Mouse (Mus musculus) c-Kit-positive CD71-positive TER-119-negative erythroid progenitor cells, embryonic 14.5 days (primary cell): ENCODE results near the gene Pebp1.
A peak's percentile ranks its signal among the peaks of the same experiment; 100 is the strongest.
"Not testable (repeated sequence)": the region's sequence is repeated elsewhere in the genome, so short reads cannot be mapped to it uniquely, and the experiment has no call there.

ENCODE experiments used
- DNase-seq: peaks from one replicate; pipeline ENCODE4 v3.0.0-alpha.2; 2013; ENCODE audit warnings: low read depth

Gene Pebp1

GRCm38 (mm10) chr5:117286831-117287822, at the start of gene Pebp1:
Gene Pebp1 (minus strand): TSS chr5:117287625.
- DNase-seq = peak; percentile 94

DNA sequence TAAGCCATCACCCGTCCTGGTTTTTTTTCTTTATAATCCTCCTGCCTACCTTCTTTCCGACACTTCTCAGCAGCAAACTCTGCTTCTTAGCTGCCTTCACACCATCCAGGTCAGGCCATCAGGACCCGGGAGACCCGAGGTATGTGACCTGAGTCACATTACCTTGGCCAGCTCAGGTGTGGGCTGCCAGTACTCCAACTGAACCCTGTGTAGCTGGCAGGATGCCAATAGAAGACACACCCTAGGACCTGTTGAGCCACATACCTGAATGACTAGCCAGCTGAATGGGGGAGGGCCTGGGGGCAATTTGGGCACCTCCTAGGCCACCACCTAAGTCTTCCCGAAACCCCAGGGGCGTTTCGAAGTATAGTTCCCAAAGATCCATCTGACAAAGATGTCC, 43.0 kb upstream of the Pebp1 start:
- DNase-seq = no peak

GRCm38 (mm10) chr5:117326408-117326807, 39.0 kb upstream of the Pebp1 start:
- DNase-seq = no peak

DNA sequence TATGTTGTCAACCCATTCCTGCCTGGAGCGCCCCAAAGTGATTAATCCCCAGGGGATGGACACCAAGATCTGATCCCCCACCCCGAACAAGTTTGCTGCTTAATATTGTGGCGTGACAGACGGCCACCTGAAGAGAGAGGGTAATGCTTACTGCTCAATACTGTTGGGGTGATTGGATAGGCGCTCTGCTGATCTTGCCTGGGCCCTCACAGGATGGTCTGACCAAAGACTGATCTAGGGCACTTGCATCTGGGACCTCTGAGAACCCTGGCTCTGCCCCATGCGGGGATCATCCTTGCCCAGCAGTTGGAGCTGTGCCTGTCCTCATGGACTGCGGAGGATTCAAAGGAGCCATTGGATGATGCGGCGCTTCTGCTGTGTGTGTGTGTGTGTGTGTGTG, 36.3 kb upstream of the Pebp1 start:
- DNase-seq = no peak

DNA sequence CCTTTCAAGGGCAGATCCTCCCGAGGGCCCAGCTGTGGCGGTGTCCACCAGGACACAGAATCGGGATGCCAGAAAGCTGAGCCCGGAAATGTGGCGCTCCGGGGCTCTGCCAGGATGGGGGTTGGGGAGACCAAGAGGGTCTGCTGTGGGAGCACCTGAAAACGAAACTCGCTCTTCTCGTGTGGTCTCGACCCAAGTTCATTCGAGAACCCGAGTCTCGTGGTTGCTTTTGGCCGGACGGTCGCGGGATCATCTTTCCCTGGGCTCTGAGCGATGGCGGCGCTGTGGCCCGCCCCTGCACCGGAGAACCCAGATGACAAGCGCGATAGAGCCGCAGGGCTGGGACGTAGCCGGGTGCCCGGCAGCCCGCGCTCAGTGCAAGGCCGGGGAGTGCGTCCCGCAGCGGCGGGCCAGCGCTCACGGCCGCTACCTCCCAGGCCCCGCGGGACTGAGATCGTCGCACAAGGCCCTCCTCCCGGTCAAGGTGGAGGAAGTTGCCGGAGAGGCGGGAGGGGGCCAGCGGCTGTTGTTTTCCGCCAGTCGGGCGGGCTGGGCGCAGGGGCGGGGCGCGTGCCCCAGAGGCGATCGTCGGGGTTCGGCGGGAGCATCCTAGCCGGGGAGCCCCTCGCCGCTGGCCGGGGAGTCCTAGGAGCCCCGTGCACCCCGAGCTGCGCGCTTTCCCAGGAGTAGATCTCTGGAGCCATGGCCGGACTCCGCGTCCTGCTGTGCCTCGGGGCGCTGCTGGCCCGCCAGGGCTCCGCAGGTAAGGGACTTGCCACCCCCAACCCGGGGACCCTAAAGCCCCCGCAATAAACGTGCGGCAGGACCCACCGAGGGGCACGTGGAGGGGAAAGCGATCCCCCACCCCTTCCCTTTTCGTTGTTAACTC, 31.6 kb upstream of the Pebp1 start, which contains the start of gene Vsig10:
Gene Vsig10, plus strand, starts transcription at position 343 of the 889 bp plus-strand sequence.
- DNase-seq = no peak

DNA sequence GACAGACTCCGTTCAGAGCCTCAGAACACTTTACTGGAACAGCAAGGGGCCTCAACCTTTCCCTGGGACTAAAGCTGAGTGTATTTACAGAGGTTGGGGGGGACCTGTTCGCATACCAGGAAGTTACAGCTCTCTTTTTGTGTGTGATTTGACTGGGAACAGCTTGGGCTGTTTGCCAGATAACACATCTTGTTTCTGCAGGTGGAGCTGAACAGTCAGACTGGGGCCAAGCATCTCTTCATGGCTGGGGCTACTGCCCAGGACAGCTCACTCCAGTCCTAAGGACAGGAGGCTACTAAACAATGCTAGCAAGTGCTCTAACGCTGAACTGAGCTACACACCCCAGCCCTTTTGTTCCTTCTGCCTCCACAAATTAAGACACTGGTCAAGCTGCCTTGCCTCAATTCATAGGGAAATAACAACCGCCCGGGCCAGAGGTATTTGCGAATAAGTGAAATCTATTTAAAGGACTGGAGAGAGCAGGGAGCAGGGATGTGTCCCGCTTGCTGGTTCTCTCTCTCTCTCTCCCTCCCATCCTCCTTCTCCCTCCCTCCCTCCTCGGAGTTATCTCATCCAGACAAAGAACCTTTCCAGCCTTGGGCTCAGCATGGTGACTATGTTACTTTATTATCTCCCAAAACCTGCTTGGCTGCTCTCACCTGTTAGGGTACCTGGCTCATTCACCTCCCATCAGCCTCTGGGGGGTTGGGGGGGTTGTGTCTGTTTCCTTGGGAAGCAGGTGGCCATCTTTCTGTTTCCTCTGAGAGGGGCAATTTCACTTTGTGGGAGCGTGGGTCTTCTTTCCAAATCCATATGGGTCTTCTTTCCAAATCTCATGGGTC, 27.4 kb upstream of the Pebp1 start:
- DNase-seq = no peak

GRCm38 (mm10) chr5:117313909-117314308, 26.5 kb upstream of the Pebp1 start:
- no peak for DNase-seq

DNA sequence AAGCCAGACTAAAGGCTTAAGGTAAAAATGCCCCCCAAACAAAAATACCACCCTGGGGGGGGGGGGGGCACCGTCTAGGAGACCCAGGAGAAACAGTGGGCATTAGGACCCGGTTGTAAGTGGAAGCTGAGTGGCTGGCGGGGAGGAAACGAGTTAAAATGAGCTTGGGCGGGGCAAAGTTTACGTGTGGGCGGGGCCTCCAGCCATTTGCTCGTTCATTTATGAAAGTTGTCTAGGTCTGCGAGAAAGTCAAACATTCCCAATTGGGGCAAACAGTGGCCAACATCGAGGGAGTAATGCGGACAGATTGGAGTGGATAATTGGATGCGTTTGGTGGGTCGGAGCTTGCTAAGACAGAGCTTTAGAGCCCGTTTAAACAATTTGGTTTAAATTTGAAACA, 26.0 kb upstream of the Pebp1 start:
- peak; percentile 50 for DNase-seq

GRCm38 (mm10) chr5:117307699-117308098, 20.3 kb upstream of the Pebp1 start:
- peak; percentile 49 for DNase-seq

GRCm38 (mm10) chr5:117306826-117307225, 19.4 kb upstream of the Pebp1 start:
- no peak for DNase-seq

GRCm38 (mm10) chr5:117305754-117306153, 18.3 kb upstream of the Pebp1 start:
- no peak for DNase-seq

GRCm38 (mm10) chr5:117304947-117305346, 17.5 kb upstream of the Pebp1 start:
- peak; percentile 65 for DNase-seq

DNA sequence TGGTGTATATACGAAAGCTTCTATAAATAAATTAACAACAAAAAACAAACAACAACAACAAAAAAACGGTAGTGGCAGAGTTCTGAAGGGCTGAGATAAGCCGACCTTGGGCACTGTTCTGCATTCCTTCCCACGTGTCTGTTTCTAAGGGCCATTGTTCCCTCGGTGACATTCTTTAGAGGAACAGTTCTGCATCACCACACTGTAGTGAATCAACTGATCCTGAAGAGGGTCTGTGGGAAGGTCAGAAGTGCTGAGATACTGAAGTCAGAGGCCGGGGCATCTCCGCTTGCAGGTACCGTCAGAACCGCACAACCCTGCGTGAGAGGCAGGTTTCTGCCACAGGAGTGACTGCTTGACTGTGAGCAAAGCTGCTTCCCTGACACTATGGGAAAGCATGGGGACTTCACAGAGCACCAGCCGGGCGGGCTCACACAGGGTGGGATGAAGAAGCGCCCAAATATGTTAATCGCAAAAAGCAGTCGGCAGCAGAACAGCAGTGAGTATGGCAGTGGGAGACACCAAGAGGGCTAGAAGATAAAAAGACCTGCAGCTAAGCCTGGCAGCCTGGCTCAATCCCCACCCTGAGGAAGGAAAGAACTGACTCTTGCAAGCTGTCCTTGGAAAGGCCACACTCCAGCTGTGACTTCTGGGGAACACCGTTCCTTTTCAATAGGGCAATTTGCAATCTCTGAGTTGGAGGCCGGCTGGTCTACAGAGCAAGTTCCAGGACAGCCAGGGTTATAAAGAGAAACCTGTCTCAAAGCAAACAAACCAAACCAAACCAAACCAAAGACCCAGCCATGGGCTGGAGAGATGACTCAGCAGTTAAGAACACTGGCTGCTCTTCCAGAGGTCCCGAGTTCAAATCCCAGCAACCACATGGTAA, 16.5 kb upstream of the Pebp1 start:
- DNase-seq = no peak

- no peak for DNase-seq
These were observed 15.5 kb upstream of the Pebp1 start for GRCm38 (mm10) chr5:117302899-117303298.

GRCm38 (mm10) chr5:117295011-117295410, 7.6 kb upstream of the Pebp1 start:
- DNase-seq = no peak

GRCm38 (mm10) chr5:117293776-117294175, 6.4 kb upstream of the Pebp1 start:
- DNase-seq = not testable (repeated sequence)

- DNase-seq = no peak
These were observed 5.1 kb upstream of the Pebp1 start for GRCm38 (mm10) chr5:117292547-117292946.

DNA sequence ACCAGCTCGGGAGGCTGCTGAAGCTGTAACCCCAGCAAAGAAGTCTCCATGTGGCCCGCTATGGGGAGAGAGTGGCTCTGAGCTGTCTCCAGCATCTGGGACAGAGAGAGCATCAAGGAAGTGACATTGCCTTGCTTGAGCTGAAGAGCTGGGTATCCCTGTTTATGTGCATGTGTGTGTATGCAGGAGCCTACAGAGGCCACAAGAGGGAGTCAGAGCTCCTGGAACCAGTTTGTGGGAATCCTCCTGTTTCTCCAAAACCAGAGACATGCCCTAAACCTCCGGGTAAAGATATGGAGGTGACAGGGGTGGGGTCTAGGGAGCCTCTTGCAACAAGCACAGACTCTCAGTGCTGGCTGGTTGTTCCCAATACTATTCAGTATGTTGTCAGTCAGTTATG, 3.9 kb upstream of the Pebp1 start:
- DNase-seq = no peak

GRCm38 (mm10) chr5:117290081-117290480, 2.7 kb upstream of the Pebp1 start:
- DNase-seq = no peak

DNA sequence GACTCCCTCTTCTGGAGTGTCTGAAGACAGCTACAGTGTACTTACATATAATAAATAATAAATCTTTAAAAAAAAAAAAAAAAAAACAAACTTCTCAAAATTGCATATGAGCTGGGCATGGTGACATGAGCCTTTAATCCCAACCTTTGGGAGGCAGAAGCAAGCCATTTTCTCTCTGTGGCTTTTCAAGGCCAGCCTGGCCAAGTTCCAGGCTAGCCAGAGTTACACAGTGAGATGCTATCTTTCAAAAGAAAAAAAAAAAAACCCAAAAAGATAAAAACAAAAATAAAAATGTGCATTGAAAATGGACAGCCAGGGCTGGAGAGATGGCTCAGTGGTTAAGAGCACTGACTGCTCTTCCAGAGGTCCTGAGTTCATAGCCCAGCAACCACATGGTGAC, 2.2 kb upstream of the Pebp1 start:
- DNase-seq = no peak

DNA sequence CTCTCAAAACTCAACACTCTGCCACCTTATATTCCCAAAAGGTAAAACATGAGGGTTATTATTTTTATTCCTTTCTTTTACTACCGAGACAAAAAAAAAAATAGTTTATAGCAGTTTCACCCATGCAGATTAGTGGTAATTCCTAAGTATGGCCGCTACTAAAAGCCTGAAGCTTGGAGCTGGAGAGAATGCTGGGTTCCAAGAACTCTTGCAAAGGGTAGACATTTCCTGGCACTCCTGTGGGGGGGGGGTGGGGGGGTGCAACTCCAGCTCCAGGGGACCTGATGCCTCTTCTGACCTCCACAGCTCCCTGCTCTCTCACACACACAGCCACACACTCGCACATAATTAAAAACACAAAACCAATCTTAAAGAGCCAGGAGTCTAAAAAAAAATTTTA, 1.1 kb downstream of the Pebp1 start:
- no peak for DNase-seq
